Mouse (Mus musculus) heart, embryonic 16.5 days (tissue): ENCODE measurements around the gene Mpv17l. TPM values are rescaled to one million over a fixed set of nuclear protein-coding genes. Genes with fewer than 3 reads are reported as not detected.
A peak's percentile ranks its signal among the peaks of the same experiment; 100 is the strongest.
"Not testable (repeated sequence)": the region's sequence is repeated elsewhere in the genome, so short reads cannot be mapped to it uniquely, and the experiment has no call there.

Source experiments
- ATAC-seq: fragments of 200-750 bp; cut with Nextera tagmentation; replicated peaks from 2 replicates; pipeline ENCODE4 v1.8.0; 2017; ENCODE audit warnings: moderate number of reproducible peaks; ENCODE audit not compliant: insufficient read depth, low FRiP score; ENCODE audit errors: extremely low read depth
- H3K27ac ChIP-seq: fragments of 300-500 bp; sonication (generic); 2 replicates; pipeline ENCODE4 v1.5.1; 2014; ENCODE audit warnings: mild to moderate bottlenecking, low read length, control low read depth, moderate library complexity
- H3K27me3 ChIP-seq: fragments of 300-500 bp; sonication (generic); 2 replicates; pipeline ENCODE4 v1.6.1; 2014; ENCODE audit warnings: low read length, mixed read lengths; ENCODE audit not compliant: control insufficient read depth, insufficient read depth
- H3K36me3 ChIP-seq: fragments of 300-500 bp; sonication (generic); 2 replicates; pipeline ENCODE4 v1.6.1; 2014; ENCODE audit not compliant: control insufficient read depth, insufficient read depth
- H3K4me1 ChIP-seq: fragments of 300-500 bp; sonication (generic); 2 replicates; pipeline ENCODE4 v1.6.1; 2014; ENCODE audit warnings: low read length, mixed read lengths; ENCODE audit not compliant: control insufficient read depth, insufficient read depth
- H3K4me2 ChIP-seq: fragments of 300-500 bp; sonication (generic); 2 replicates; pipeline ENCODE4 v1.6.1; 2014; ENCODE audit warnings: low read depth, mild to moderate bottlenecking, control low read depth, low read length
- H3K4me3 ChIP-seq: fragments of 300-500 bp; sonication (generic); 2 replicates; pipeline ENCODE4 v1.5.1; 2014; ENCODE audit warnings: mild to moderate bottlenecking, control low read depth, low read length
- H3K9ac ChIP-seq: fragments of 300-500 bp; sonication (generic); 2 replicates; pipeline ENCODE4 v1.6.1; 2014; ENCODE audit warnings: low read length, control low read depth
- H3K9me3 ChIP-seq: fragments of 300-500 bp; sonication (generic); replicated peaks from 2 replicates; pipeline ENCODE4 v1.6.1; 2016; ENCODE audit warnings: low read length; ENCODE audit not compliant: control insufficient read depth
- WGBS: fragments of 180-500 bp; shearing (Covaris S2); extraction: QIAGEN DNeasy Blood & Tissue Kit; methylation state at CpG from one replicate; pipeline ENCODE4 v1.1.7; 2014; 5-methylcytosine and 5-hydroxymethylcytosine counted together
- polyA plus RNA-seq: library from polyadenylated mRNA; unstranded; fragments of >200 nt; fragmentation: Nextera tagmentation; extraction: Ambion mirVana; gene quantifications from 2 replicates; pipeline ENCODE4 v1.2.1, GENCODE M21; 2015

Mpv17l gene
- polyA plus RNA-seq, 1 experiment from 2014 or later, result 2.3 TPM

DNA sequence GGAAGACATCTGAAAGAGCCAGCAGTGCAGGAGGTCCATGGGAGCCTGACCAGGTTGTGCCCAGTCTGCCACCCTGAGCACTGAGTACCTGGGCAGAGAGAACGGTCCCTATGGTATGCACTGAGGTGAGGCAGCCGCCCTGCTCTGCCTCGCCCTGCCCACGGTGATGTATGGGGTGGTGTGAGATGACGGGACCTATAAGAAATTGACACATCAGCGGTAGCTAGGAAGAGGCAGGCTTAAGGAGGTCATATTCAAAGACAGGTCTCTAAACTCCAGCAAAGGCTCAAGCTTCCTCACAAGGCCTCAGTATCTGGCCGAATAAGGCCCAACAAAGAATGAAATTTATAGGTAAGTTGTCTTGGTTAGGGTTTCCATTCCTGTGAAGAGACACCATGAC lies 18.8 kb downstream of the Mpv17l start:
- Histone ChIP-seq H3K36me3 (no peaks in the 10 kb centered on the region), H3K9ac (no peak overlapping the region), H3K4me2 (no peak overlapping the region), H3K27ac (no peak overlapping the region), H3K4me1 (no peaks in the 10 kb centered on the region), H3K27me3 (no peaks in the 10 kb centered on the region), H3K9me3 (no peaks in the 10 kb centered on the region), H3K4me3 (no peak overlapping the region)
- ATAC-seq, result no peak
- 95% methylated on average over 7 of the region's 7 CpGs for WGBS

DNA sequence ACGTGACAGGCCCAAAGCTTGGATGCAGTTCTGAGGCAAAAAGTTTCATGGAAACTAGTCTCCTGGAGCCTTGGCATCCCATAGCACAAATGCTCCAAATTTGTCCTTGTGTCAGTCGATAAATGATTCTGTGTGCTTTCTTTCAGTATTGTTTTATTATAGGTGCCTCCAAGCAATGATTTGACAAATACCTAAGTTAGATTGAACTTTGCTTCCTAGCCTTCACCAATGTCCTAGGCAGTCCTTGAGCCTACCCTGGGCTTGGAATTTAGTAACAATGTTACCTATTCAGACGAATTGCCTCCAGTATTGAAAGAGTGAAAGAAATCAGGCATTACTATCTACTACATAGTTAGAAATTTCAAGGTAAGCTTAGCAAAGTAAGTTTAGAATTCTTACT lies 19.5 kb downstream of the Mpv17l start:
- not testable (repeated sequence) for H3K27me3 ChIP-seq

DNA sequence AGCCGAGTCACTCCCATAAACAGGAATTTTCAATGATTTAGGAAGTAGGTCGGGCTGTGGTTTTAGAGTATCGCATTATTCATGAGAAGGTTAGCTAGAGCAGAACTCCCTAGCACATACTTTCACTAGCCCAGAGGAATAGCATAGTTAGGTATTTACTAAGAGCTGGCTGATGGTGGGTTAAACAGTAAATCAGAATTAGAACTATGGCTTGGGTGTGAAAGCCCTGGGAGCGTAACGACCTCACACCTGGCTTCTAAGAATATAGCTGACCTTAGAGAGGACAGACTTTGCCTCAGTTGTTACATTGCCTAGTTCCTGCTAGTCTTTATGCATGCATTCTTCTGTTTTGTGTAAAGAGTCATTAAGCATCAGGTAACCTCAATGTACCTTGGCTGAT lies 20.0 kb downstream of the Mpv17l start:
- not testable (repeated sequence) for H3K9ac ChIP-seq, H3K4me1 ChIP-seq, H3K27ac ChIP-seq, H3K4me2 ChIP-seq, H3K4me3 ChIP-seq, ATAC-seq, H3K27me3 ChIP-seq, H3K9me3 ChIP-seq, H3K36me3 ChIP-seq
- 89% methylated on average over 5 of the region's 5 CpGs for WGBS

More for the DNA sequence above, 19.5 kb downstream of the Mpv17l start:
- not testable (repeated sequence) for ATAC-seq, H3K4me3 ChIP-seq, H3K36me3 ChIP-seq, H3K27ac ChIP-seq, H3K9ac ChIP-seq, H3K4me2 ChIP-seq, H3K4me1 ChIP-seq, H3K9me3 ChIP-seq
- 84% methylated on average over 3 of the region's 3 CpGs for WGBS

DNA sequence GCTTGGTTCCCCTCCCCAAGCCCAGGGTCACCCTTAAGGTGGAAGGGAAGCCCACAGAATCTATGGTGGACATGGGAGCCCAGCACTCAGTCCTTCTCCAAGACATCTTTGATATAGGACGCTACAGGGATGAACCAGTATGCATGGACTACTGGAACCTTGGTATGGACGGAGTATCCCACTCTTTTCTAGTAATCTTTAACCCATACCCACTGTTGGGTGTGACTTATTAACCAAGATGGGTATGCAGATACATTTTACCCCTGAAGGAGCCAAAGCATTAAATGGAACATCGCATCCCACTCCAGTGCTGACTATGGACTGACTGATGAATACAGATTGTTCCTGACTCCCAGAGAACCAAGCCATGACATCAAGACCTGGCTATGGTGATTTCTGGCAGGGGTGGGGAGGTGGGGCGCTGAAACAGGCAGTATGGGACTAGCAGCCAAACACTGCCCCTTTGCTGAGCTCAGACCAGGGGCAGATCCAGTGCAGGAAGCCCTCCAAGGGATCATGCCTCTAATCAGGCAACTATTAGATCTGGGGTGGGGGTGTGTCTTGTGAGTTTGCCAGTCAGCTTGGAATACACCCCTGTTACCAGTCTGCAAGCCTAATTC lies 24.6 kb downstream of the Mpv17l start:
- no peak overlapping the region for H3K4me3 ChIP-seq
- H3K9ac ChIP-seq, result no peak overlapping the region
- ATAC-seq, result no peak
- no peaks in the 10 kb centered on the region for H3K9me3 ChIP-seq
- H3K36me3 ChIP-seq, result no peaks in the 10 kb centered on the region
- H3K4me2 ChIP-seq, result no peak overlapping the region
- 90% methylated on average over 4 of the region's 4 CpGs for WGBS
- no peaks in the 10 kb centered on the region for H3K4me1 ChIP-seq
- no peaks in the 10 kb centered on the region for H3K27me3 ChIP-seq
- H3K27ac ChIP-seq, result no peak overlapping the region

DNA sequence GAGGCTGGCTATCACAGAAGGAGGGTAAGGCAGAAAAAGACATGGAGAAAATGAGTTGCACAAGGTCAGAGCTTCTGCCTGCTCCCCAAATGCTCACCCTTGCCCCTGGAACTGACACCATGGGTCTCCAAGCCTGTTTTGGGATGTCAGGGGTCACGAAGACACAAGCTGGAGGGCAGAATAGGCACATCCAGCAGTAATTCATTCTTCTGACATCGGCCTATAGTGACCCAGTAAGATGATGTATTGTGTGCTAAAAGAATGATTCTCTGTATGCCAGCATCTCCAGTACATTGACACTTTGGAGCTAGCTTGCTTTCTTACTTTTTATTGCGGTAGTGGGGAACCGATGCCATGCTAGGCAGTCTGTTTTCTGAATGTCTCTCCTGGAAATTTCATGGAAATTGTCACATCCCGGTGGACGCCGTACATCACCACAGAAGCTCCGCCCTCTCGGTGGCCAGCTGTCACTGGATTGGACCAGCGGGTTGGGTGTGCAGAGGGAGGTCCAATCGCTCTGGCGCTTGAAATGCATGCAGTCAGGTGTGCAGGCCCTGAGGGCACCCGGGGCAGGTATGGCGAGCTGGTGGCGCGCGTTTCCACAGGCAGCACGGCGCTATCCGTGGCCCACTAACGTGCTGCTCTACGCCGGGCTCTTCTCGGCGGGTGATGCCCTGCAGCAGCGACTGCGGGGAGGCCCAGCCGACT lies 37.3 kb downstream of the Mpv17l start:
- WGBS, result 5% methylated on average over 28 of the region's 28 CpGs
- H3K36me3 ChIP-seq, result no peaks in the 10 kb centered on the region
- peak overlapping the region; percentile 99 for H3K4me2 ChIP-seq
- H3K27me3 ChIP-seq, result peaks cover 22% of the 10 kb centered on the region
- no peak overlapping the region for H3K27ac ChIP-seq
- no peaks in the 10 kb centered on the region for H3K9me3 ChIP-seq
- peak; percentile 85 for ATAC-seq
- H3K4me3 ChIP-seq, result peak overlapping the region; percentile 68
- H3K9ac ChIP-seq, result peak overlapping the region; percentile 75
- H3K4me1 ChIP-seq, result peaks cover 2% of the 10 kb centered on the region; the same call in 1 of the 2 replicates

DNA sequence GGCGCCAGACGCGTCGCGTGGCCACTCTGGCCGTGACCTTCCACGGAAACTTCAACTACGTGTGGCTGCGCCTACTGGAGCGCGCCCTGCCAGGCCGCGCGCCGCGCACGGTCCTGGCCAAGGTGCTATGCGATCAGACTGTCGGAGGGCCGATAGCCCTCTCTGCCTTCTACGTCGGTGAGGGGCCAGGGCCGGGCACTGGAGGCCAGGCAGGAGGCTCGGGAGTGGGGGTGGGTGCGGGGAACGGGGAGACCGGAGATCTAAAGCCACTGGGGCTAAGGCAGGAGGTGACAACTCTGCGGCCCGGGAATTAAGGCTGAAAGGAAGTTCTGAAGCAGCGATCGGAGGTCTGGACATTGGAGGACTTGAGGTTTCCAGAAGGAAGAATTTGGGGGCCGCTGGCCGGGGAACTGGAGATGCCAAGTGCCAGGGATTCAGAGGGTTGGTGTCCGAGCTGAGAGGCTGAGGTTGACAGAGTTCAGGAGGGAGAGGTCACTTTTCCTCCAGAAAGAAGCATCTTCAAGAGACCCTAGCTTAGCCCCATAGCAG lies 38.0 kb downstream of the Mpv17l start:
- Histone ChIP-seq H3K27me3 (peaks cover 22% of the 10 kb centered on the region), H3K9ac (peak overlapping the region; percentile 75), H3K4me2 (peak overlapping the region; percentile 99), H3K27ac (no peak overlapping the region), H3K36me3 (no peaks in the 10 kb centered on the region), H3K4me3 (peak overlapping the region; percentile 68), H3K4me1 (peaks cover 2% of the 10 kb centered on the region; the same call in 1 of the 2 replicates), H3K9me3 (no peaks in the 10 kb centered on the region)
- WGBS, result 3% methylated on average over 34 of the region's 34 CpGs
- peak; percentile 58 for ATAC-seq

DNA sequence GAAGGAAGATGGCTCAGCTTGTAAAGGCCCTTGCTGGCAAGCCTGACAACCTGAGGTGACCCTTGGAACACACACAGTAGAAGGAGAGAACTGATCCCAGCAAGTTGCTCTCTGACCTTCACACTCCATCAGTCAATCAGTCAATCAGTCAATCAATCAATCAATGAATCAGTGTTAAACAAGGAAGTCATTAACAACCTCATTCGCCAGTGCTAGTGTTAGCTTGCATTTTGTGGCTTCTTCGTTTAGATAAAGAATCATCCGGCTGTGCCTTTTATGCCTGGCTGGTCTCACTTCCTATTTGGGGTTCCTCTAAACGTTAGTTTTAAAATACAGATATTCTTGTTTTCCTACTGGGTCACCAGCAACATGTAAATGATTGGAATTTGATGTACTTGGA lies 41.2 kb downstream of the Mpv17l start:
- ATAC-seq, result no peak
- Histone ChIP-seq H3K4me3 (no peak overlapping the region), H3K27me3 (peaks cover 22% of the 10 kb centered on the region), H3K4me2 (no peak overlapping the region), H3K9ac (no peak overlapping the region), H3K36me3 (no peaks in the 10 kb centered on the region), H3K27ac (no peak overlapping the region), H3K9me3 (no peaks in the 10 kb centered on the region), H3K4me1 (peaks cover 2% of the 10 kb centered on the region; the same call in 1 of the 2 replicates)
- 56% methylated on average over 4 of the region's 4 CpGs for WGBS

- H3K9ac ChIP-seq, result no peak overlapping the region
- peaks cover 2% of the 10 kb centered on the region; the same call in 1 of the 2 replicates for H3K4me1 ChIP-seq
- no peak overlapping the region for H3K4me3 ChIP-seq
- H3K27me3 ChIP-seq, result peaks cover 19% of the 10 kb centered on the region
- no peak overlapping the region for H3K4me2 ChIP-seq
- ATAC-seq, result no peak
- H3K36me3 ChIP-seq, result no peaks in the 10 kb centered on the region
- no peaks in the 10 kb centered on the region for H3K9me3 ChIP-seq
- 68% methylated on average over 5 of the region's 5 CpGs for WGBS
- H3K27ac ChIP-seq, result no peak overlapping the region
Observed at GRCm38 (mm10) chr16:13944752-13945151, 41.8 kb downstream of the Mpv17l start.

GRCm38 (mm10) chr16:13945153-13945552 lies 42.2 kb downstream of the Mpv17l start:
- Histone ChIP-seq H3K9me3 (no peaks in the 10 kb centered on the region), H3K4me2 (no peak overlapping the region), H3K9ac (no peak overlapping the region), H3K27me3 (peaks cover 18% of the 10 kb centered on the region), H3K4me3 (no peak overlapping the region), H3K36me3 (no peaks in the 10 kb centered on the region), H3K4me1 (peaks cover 2% of the 10 kb centered on the region; the same call in 1 of the 2 replicates), H3K27ac (no peak overlapping the region)
- 51% methylated on average over 4 of the region's 4 CpGs for WGBS
- no peak for ATAC-seq
